Mouse (Mus musculus): ENCODE measurements at regions not wholly inside any gene's neighbourhood (a gene's known extent, or its start where the extent isn't known, plus 50 kb on each side); places are given as distances from the start of the nearest gene placed in this dataset.

- DNase-seq (ENCODE audit: low read depth, low spot score): no peak
These were observed 568.5 kb downstream of the Efnb2 start for GRCm38 (mm10) chr8:8092551-8092950.

GRCm38 (mm10) chr8:8084652-8085051, 576.4 kb downstream of the Efnb2 start:
- DNase-seq (ENCODE audit: low read depth, low spot score): no peak

GRCm38 (mm10) chr8:8064074-8064473, 597.0 kb downstream of the Efnb2 start:
- DNase-seq (ENCODE audit: low read depth, low spot score): no peak

- no peak for DNase-seq (ENCODE audit: low read depth, low spot score)
These were observed 606.7 kb downstream of the Efnb2 start for GRCm38 (mm10) chr8:8054224-8054916.

GRCm38 (mm10) chr8:8051186-8051585, 609.9 kb downstream of the Efnb2 start:
- no peak for DNase-seq (ENCODE audit: low read depth, low spot score)

- DNase-seq (ENCODE audit: low read depth, low spot score): no peak
These were observed 610.3 kb downstream of the Efnb2 start for GRCm38 (mm10) chr8:8050778-8051177.

GRCm38 (mm10) chr8:8044926-8045325, 616.1 kb downstream of the Efnb2 start:
- no peak for DNase-seq (ENCODE audit: low read depth, low spot score)

GRCm38 (mm10) chr8:8044296-8044695, 616.7 kb downstream of the Efnb2 start:
- no peak for DNase-seq (ENCODE audit: low read depth, low spot score)

GRCm38 (mm10) chr8:8037929-8038328, 623.1 kb downstream of the Efnb2 start:
- DNase-seq (ENCODE audit: low read depth, low spot score): no peak

- DNase-seq (ENCODE audit: low read depth, low spot score): no peak
These were observed 649.9 kb downstream of the Efnb2 start for GRCm38 (mm10) chr8:8011151-8011550.

GRCm38 (mm10) chr8:7994905-7995304, 666.1 kb downstream of the Efnb2 start:
- no peak for DNase-seq (ENCODE audit: low read depth, low spot score)

GRCm38 (mm10) chr8:7988820-7989219, 672.2 kb downstream of the Efnb2 start:
- DNase-seq (ENCODE audit: low read depth, low spot score): no peak

GRCm38 (mm10) chr8:7977020-7977419, 684.0 kb downstream of the Efnb2 start:
- DNase-seq (ENCODE audit: low read depth, low spot score): no peak

GRCm38 (mm10) chr8:7973791-7974190, 687.3 kb downstream of the Efnb2 start:
- no peak for DNase-seq (ENCODE audit: low read depth, low spot score)

GRCm38 (mm10) chr8:7964276-7964675, 696.8 kb downstream of the Efnb2 start:
- no peak for DNase-seq (ENCODE audit: low read depth, low spot score)

- no peak for DNase-seq (ENCODE audit: low read depth, low spot score)
These were observed 704.3 kb downstream of the Efnb2 start for GRCm38 (mm10) chr8:7956745-7957144.

- no peak for DNase-seq (ENCODE audit: low read depth, low spot score)
These were observed 706.2 kb downstream of the Efnb2 start for GRCm38 (mm10) chr8:7954851-7955250.

GRCm38 (mm10) chr8:7945966-7946775, 714.9 kb downstream of the Efnb2 start:
- DNase-seq (ENCODE audit: low read depth, low spot score): no peak

GRCm38 (mm10) chr8:7936596-7936995, 724.4 kb downstream of the Efnb2 start:
- no peak for DNase-seq (ENCODE audit: low read depth, low spot score)

GRCm38 (mm10) chr8:7919416-7919815, 741.6 kb downstream of the Efnb2 start:
- DNase-seq (ENCODE audit: low read depth, low spot score): no peak

- no peak for DNase-seq (ENCODE audit: low read depth, low spot score)
These were observed 766.7 kb downstream of the Efnb2 start for GRCm38 (mm10) chr8:7894338-7894737.

- no peak for DNase-seq (ENCODE audit: low read depth, low spot score)
These were observed 807.9 kb downstream of the Efnb2 start for GRCm38 (mm10) chr8:7853169-7853568.

GRCm38 (mm10) chr8:7850573-7850972, 810.5 kb downstream of the Efnb2 start:
- no peak for DNase-seq (ENCODE audit: low read depth, low spot score)
